Mouse (Mus musculus) stomach, postnatal 0 days (tissue): ENCODE results near the gene Ciao2a.

ENCODE experiments used
- CTCF ChIP-seq: IDR thresholded peaks from 2 replicates; pipeline ENCODE4 v1.5.1; 2016; ENCODE audit warnings: antibody characterized with exemption, low read depth, mild to moderate bottlenecking, moderate library complexity
- EP300 ChIP-seq: optimal IDR thresholded peaks from 2 replicates; pipeline ENCODE3; 2016; ENCODE audit warnings: antibody characterized with exemption

DNA sequence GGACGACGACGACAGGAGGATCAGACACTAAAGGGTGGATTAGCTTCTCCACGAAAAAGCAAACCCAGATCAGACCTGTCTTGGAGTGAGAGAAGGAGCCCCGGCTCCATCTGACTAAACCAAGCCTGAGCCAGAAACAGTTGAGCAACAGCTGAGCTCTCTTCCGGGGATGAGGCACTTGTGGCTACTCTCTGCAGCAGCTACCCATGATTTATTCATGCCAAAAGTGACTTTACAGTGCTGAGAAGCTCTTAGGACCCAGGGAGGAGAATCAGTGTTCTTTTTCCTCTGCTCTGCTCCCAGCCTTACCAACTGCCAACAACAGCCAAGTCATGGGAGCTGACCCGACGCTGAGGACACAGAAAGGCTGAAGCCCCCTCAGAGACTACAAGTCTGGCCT lies 9.5 kb upstream of the Ciao2a start:
- TF ChIP-seq CTCF: no peak
- no peak for TF ChIP-seq EP300
